In the genomic region with DNA sequence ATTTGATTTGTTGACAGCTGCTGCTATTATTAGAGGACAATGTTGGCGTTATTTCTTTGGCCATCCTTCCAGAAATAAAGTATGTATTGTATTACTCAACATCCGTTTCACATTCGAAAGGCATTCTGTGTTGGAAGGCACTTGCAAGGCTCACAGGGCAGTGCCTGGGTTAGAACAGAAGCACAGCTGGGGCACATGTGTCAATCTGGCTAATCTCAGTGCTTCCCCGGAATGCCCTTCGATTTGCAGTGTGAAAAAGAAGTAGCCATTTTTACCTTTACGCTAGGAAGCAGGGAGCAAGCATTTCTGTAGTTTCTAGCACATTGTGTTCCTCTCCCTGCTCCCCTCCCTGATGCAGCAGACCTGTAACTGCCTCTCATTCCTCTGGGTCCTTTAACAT, we compare ENCODE assay signal across 11 mouse cellular contexts. TPM values are rescaled to one million over a fixed set of nuclear protein-coding genes. Genes with fewer than 3 reads are reported as not detected.
DNase-seq lines count a peak whose midpoint lies in the region; ATAC-seq lines count a peak whose summit lies in the region.
"Had no signal": no experiment of that assay in that cellular context is flagged by ENCODE, and none has a peak within 500 bp of the region (broad histone marks: within the 10 kb centered on the region; RNA-seq: fewer than 3 reads in every experiment).

No protein-coding gene starts in this region.

- H3K9me3 ChIP-seq in heart, embryonic 11.5 days (replicated peaks; ENCODE audit: control insufficient read depth, low read length): no peaks in the 10 kb centered on the region
- H3K9me3 ChIP-seq in lung, embryonic 16.5 days (ENCODE audit: control insufficient read depth, low read length): 0 out of 2 replicates have a peak, but pooled peaks cover 2% of the 10 kb centered on the region

- no peaks in the 10 kb centered on the region for H3K36me3 ChIP-seq in heart, embryonic 11.5 days (ENCODE audit: control insufficient read depth, insufficient read depth, low read length)
- no peaks in the 10 kb centered on the region for H3K36me3 ChIP-seq in lung, embryonic 16.5 days (ENCODE audit: control insufficient read depth, insufficient read depth, low read length)

- H3K27ac ChIP-seq in heart, embryonic 11.5 days (ENCODE audit: low read depth, low read length): 0 out of 2 replicates have a peak overlapping the region, but pooled peaks have one; percentile 41
- peak overlapping the region; percentile 76 for H3K27ac ChIP-seq in lung, embryonic 16.5 days (ENCODE audit: low read length)
- H3K27ac ChIP-seq: hindbrain, embryonic 14.5 days had no signal

- 47% methylated on average over 6 of the region's 6 CpGs for whole genome bisulfite sequencing in heart, embryonic 11.5 days (ENCODE audit: insufficient replicate concordance)
- WGBS in lung, embryonic 16.5 days: 37% methylated on average over 6 of the region's 6 CpGs

- H3K9ac ChIP-seq in heart, embryonic 11.5 days (ENCODE audit: low read depth, low read length): no peak overlapping the region
- H3K9ac ChIP-seq in lung, embryonic 16.5 days (ENCODE audit: low read length): peak overlapping the region; percentile 45; the same call in 1 of the 2 replicates
- H3K9ac ChIP-seq: hindbrain, embryonic 14.5 days had no signal

- H3K4me2 ChIP-seq in heart, embryonic 11.5 days: peak overlapping the region; percentile 11; the same call in 1 of the 2 replicates
- H3K4me2 ChIP-seq in lung, embryonic 16.5 days (ENCODE audit: low read depth, low read length): peak overlapping the region; percentile 44
- H3K4me2 ChIP-seq: hindbrain, embryonic 14.5 days had no signal

- peaks cover 14% of the 10 kb centered on the region; the same call in 1 of the 2 replicates for H3K4me1 ChIP-seq in heart, embryonic 11.5 days (ENCODE audit: control insufficient read depth, insufficient read depth, low read length)
- H3K4me1 ChIP-seq in lung, embryonic 16.5 days (replicated peaks; ENCODE audit: control insufficient read depth, insufficient read depth, low read length): peaks cover 21% of the 10 kb centered on the region

- DNase-seq in kidney, postnatal 10 days: peak; percentile 22
- DNase-seq in kidney, adult 18-20 months: no peak
- peak; percentile 79 for DNase-seq in adipocyte (ENCODE audit: low spot score)
- DNase-seq in frontal cortex, postnatal 14 days (ENCODE audit: low spot score in 2 of 2): no peak
- DNase-seq in layer of hippocampus, adult 9-10 months (ENCODE audit: low spot score): no peak
- DNase-seq in c-Kit-positive CD71-positive TER-119-positive erythroid progenitor cells, embryonic 14.5 days (ENCODE audit: low spot score): no peak
- DNase-seq: right cerebral cortex, postnatal 25 days had no signal

- no peak overlapping the region for H3K4me3 ChIP-seq in heart, embryonic 11.5 days (ENCODE audit: low read depth, low read length)
- H3K4me3 ChIP-seq in lung, embryonic 16.5 days (ENCODE audit: low read length): no peak overlapping the region
- H3K4me3 ChIP-seq: erythroblast, embryonic 14.5 days had no signal

- no peak for ATAC-seq in heart, embryonic 11.5 days (replicated peaks; ENCODE audit: insufficient number of reproducible peaks, low FRiP score, low TSS enrichment)
- peak; percentile 56 for ATAC-seq in lung, embryonic 16.5 days (ENCODE audit: low read depth)

- H3K27me3 ChIP-seq in heart, embryonic 11.5 days (ENCODE audit: control insufficient read depth, insufficient read depth, low read length): no peaks in the 10 kb centered on the region
- no peaks in the 10 kb centered on the region for H3K27me3 ChIP-seq in lung, embryonic 16.5 days (ENCODE audit: control insufficient read depth, insufficient read depth, low read depth, low read length)

RNA-seq across cellular contexts. Expression of a gene that starts 2.5 kb away (rescaled TPM):
- polyA plus RNA-seq in heart, embryonic 11.5 days (2014; fragmentation: Nextera tagmentation; extraction: Ambion mirVana): 5.6 and 6.4 TPM in 2 replicates
- 10.7 and 13.0 TPM in 2 replicates for polyA plus RNA-seq in lung, embryonic 16.5 days (2015; fragmentation: Nextera tagmentation; extraction: Ambion mirVana)

RNA-seq across cellular contexts. Expression of a gene that starts 25.7 kb away (rescaled TPM):
- 36.2 and 41.2 TPM in 2 replicates for polyA plus RNA-seq in heart, embryonic 11.5 days (2014; fragmentation: Nextera tagmentation; extraction: Ambion mirVana)
- polyA plus RNA-seq in lung, embryonic 16.5 days (2015; fragmentation: Nextera tagmentation; extraction: Ambion mirVana): 52.6 and 53.5 TPM in 2 replicates

RNA-seq across cellular contexts. Expression of a gene that starts 30.3 kb away (rescaled TPM):
- 0.19 and 0.24 TPM in 2 replicates for polyA plus RNA-seq in heart, embryonic 11.5 days (2014; fragmentation: Nextera tagmentation; extraction: Ambion mirVana)
- 0.70 and 0.97 TPM in 2 replicates for polyA plus RNA-seq in lung, embryonic 16.5 days (2015; fragmentation: Nextera tagmentation; extraction: Ambion mirVana)
- polyA plus RNA-seq: erythroblast, embryonic 14.5 days had no signal

RNA-seq across cellular contexts. Expression of a gene that starts 48.7 kb away (rescaled TPM):
- 1.1 and 1.5 TPM in 2 replicates for polyA plus RNA-seq in heart, embryonic 11.5 days (2014; fragmentation: Nextera tagmentation; extraction: Ambion mirVana)
- polyA plus RNA-seq in lung, embryonic 16.5 days (2015; fragmentation: Nextera tagmentation; extraction: Ambion mirVana): 0.70 and 0.72 TPM in 2 replicates

RNA-seq across cellular contexts. Expression of a gene that starts 54.7 kb away (rescaled TPM):
- polyA plus RNA-seq in heart, embryonic 11.5 days (2014; fragmentation: Nextera tagmentation; extraction: Ambion mirVana): 0.14 and 0.44 TPM in 2 replicates
- 0.25 TPM in 1 of 2 replicates, not detected in the other for polyA plus RNA-seq in lung, embryonic 16.5 days (2015; fragmentation: Nextera tagmentation; extraction: Ambion mirVana)
- polyA plus RNA-seq: erythroblast, embryonic 14.5 days had no signal

Comparison
In these comparisons a context has a peak if more than half of its experiments do, and no peak if none do; other contexts are left out.
1. DNase-seq: peak in kidney, postnatal 10 days (single experiment) and adipocyte (single experiment); none in kidney, adult 18-20 months (single experiment), frontal cortex, postnatal 14 days (0 of 2), layer of hippocampus, adult 9-10 months (single experiment) and c-Kit-positive CD71-positive TER-119-positive erythroid progenitor cells, embryonic 14.5 days (single experiment).